Mouse (Mus musculus): ENCODE data around the gene Sytl1. TPM values are rescaled to one million over a fixed set of nuclear protein-coding genes. Genes with fewer than 3 reads are reported as not detected.

Sytl1 gene
- polyA plus RNA-seq, 1 experiment from 2014 or later, result 4.0 TPM

GRCm38 (mm10) chr4:133298516-133299365, 35.8 kb upstream of the Sytl1 start:
- Histone ChIP-seq H3K4me2 (ENCODE audit: low read depth, low read length) (no peak overlapping the region), H3K4me3 (ENCODE audit: low read length) (no peak overlapping the region), H3K36me3 (ENCODE audit: control insufficient read depth, insufficient read depth, low read length) (peaks cover 12% of the 10 kb centered on the region; the same call in 1 of the 2 replicates), H3K27ac (ENCODE audit: low read length) (peak overlapping the region; percentile 57), H3K9ac (ENCODE audit: low read depth, low read length) (0 out of 2 replicates have a peak overlapping the region, but pooled peaks have one; percentile 16), H3K27me3 (replicated peaks; ENCODE audit: control insufficient read depth, insufficient read depth, low read length) (no peaks in the 10 kb centered on the region), H3K9me3 (ENCODE audit: control insufficient read depth, low read length) (no peaks in the 10 kb centered on the region), H3K4me1 (ENCODE audit: control insufficient read depth, insufficient read depth, low read length) (peaks cover 7% of the 10 kb centered on the region)
- 52% methylated on average over 12 of the region's 12 CpGs for WGBS
- ATAC-seq, result no peak

GRCm38 (mm10) chr4:133297801-133298238, 34.9 kb upstream of the Sytl1 start:
- Histone ChIP-seq H3K4me1 (ENCODE audit: control insufficient read depth, insufficient read depth, low read length) (peaks cover 16% of the 10 kb centered on the region), H3K27ac (ENCODE audit: low read length) (peak overlapping the region; percentile 57)
- ATAC-seq, result peak; percentile 82

GRCm38 (mm10) chr4:133297360-133297759, 34.4 kb upstream of the Sytl1 start:
- H3K9ac ChIP-seq (ENCODE audit: low read depth, low read length), result no peak overlapping the region
- WGBS, result 68% methylated on average over 10 of the region's 10 CpGs
- H3K9me3 ChIP-seq (ENCODE audit: control insufficient read depth, low read length), result no peaks in the 10 kb centered on the region
- no peak overlapping the region for H3K27ac ChIP-seq (ENCODE audit: low read length)
- no peak overlapping the region for H3K4me3 ChIP-seq (ENCODE audit: low read length)
- no peak for ATAC-seq
- peaks cover 16% of the 10 kb centered on the region for H3K4me1 ChIP-seq (ENCODE audit: control insufficient read depth, insufficient read depth, low read length)
- no peak overlapping the region for H3K4me2 ChIP-seq (ENCODE audit: low read depth, low read length)
- peaks cover 12% of the 10 kb centered on the region; the same call in 1 of the 2 replicates for H3K36me3 ChIP-seq (ENCODE audit: control insufficient read depth, insufficient read depth, low read length)
- H3K27me3 ChIP-seq (replicated peaks; ENCODE audit: control insufficient read depth, insufficient read depth, low read length), result no peaks in the 10 kb centered on the region

More at GRCm38 (mm10) chr4:133297801-133298238, 34.9 kb upstream of the Sytl1 start:
- Histone ChIP-seq H3K9me3 (ENCODE audit: control insufficient read depth, low read length) (no peaks in the 10 kb centered on the region), H3K4me2 (ENCODE audit: low read depth, low read length) (no peak overlapping the region), H3K27me3 (replicated peaks; ENCODE audit: control insufficient read depth, insufficient read depth, low read length) (no peaks in the 10 kb centered on the region), H3K36me3 (ENCODE audit: control insufficient read depth, insufficient read depth, low read length) (peaks cover 12% of the 10 kb centered on the region; the same call in 1 of the 2 replicates), H3K4me3 (ENCODE audit: low read length) (no peak overlapping the region), H3K9ac (ENCODE audit: low read depth, low read length) (0 out of 2 replicates have a peak overlapping the region, but pooled peaks have one; percentile 17)
- WGBS, result under 1% methylated on average over 5 of the region's 5 CpGs

- H3K27me3 ChIP-seq (replicated peaks; ENCODE audit: control insufficient read depth, insufficient read depth, low read length), result no peaks in the 10 kb centered on the region
- ATAC-seq, result no peak
- WGBS, result 64% methylated on average over 11 of the region's 11 CpGs
Observed at GRCm38 (mm10) chr4:133294084-133294483, 31.2 kb upstream of the Sytl1 start.

GRCm38 (mm10) chr4:133292901-133293843, 30.3 kb upstream of the Sytl1 start:
- no peak overlapping the region for H3K4me2 ChIP-seq (ENCODE audit: low read depth, low read length)
- peaks cover 9% of the 10 kb centered on the region; the same call in 1 of the 2 replicates for H3K36me3 ChIP-seq (ENCODE audit: control insufficient read depth, insufficient read depth, low read length)
- 44% methylated on average over 24 of the region's 24 CpGs for WGBS
- no peaks in the 10 kb centered on the region for H3K9me3 ChIP-seq (ENCODE audit: control insufficient read depth, low read length)
- no peak overlapping the region for H3K4me3 ChIP-seq (ENCODE audit: low read length)
- no peaks in the 10 kb centered on the region for H3K27me3 ChIP-seq (replicated peaks; ENCODE audit: control insufficient read depth, insufficient read depth, low read length)
- H3K4me1 ChIP-seq (ENCODE audit: control insufficient read depth, insufficient read depth, low read length), result peaks cover 12% of the 10 kb centered on the region
- peak; percentile 38 for ATAC-seq
- no peak overlapping the region for H3K27ac ChIP-seq (ENCODE audit: low read length)
- peak overlapping the region; percentile 37 for H3K9ac ChIP-seq (ENCODE audit: low read depth, low read length)

More at GRCm38 (mm10) chr4:133294084-133294483, 31.2 kb upstream of the Sytl1 start:
- H3K27ac ChIP-seq (ENCODE audit: low read length), result no peak overlapping the region
- no peak overlapping the region for H3K4me2 ChIP-seq (ENCODE audit: low read depth, low read length)
- H3K36me3 ChIP-seq (ENCODE audit: control insufficient read depth, insufficient read depth, low read length), result peaks cover 9% of the 10 kb centered on the region; the same call in 1 of the 2 replicates
- H3K9ac ChIP-seq (ENCODE audit: low read depth, low read length), result no peak overlapping the region
- peaks cover 16% of the 10 kb centered on the region for H3K4me1 ChIP-seq (ENCODE audit: control insufficient read depth, insufficient read depth, low read length)
- no peak overlapping the region for H3K4me3 ChIP-seq (ENCODE audit: low read length)
- H3K9me3 ChIP-seq (ENCODE audit: control insufficient read depth, low read length), result no peaks in the 10 kb centered on the region

- H3K36me3 ChIP-seq (ENCODE audit: control insufficient read depth, insufficient read depth, low read length), result peaks cover 9% of the 10 kb centered on the region; the same call in 1 of the 2 replicates
- H3K9me3 ChIP-seq (ENCODE audit: control insufficient read depth, low read length), result no peaks in the 10 kb centered on the region
- H3K4me1 ChIP-seq (ENCODE audit: control insufficient read depth, insufficient read depth, low read length), result peaks cover 8% of the 10 kb centered on the region
- H3K9ac ChIP-seq (ENCODE audit: low read depth, low read length), result no peak overlapping the region
- H3K4me2 ChIP-seq (ENCODE audit: low read depth, low read length), result no peak overlapping the region
- no peak overlapping the region for H3K4me3 ChIP-seq (ENCODE audit: low read length)
- H3K27me3 ChIP-seq (replicated peaks; ENCODE audit: control insufficient read depth, insufficient read depth, low read length), result no peaks in the 10 kb centered on the region
- ATAC-seq, result no peak
- 76% methylated on average over 4 of the region's 4 CpGs for WGBS
- no peak overlapping the region for H3K27ac ChIP-seq (ENCODE audit: low read length)
Observed at GRCm38 (mm10) chr4:133292405-133292804, 29.5 kb upstream of the Sytl1 start.

GRCm38 (mm10) chr4:133291255-133291654, 28.3 kb upstream of the Sytl1 start:
- no peaks in the 10 kb centered on the region for H3K9me3 ChIP-seq (ENCODE audit: control insufficient read depth, low read length)
- H3K4me2 ChIP-seq (ENCODE audit: low read depth, low read length), result no peak overlapping the region
- peaks cover 8% of the 10 kb centered on the region; the same call in 1 of the 2 replicates for H3K36me3 ChIP-seq (ENCODE audit: control insufficient read depth, insufficient read depth, low read length)
- no peak overlapping the region for H3K9ac ChIP-seq (ENCODE audit: low read depth, low read length)
- H3K4me3 ChIP-seq (ENCODE audit: low read length), result no peak overlapping the region
- H3K27ac ChIP-seq (ENCODE audit: low read length), result no peak overlapping the region
- no peak for ATAC-seq
- peaks cover 8% of the 10 kb centered on the region for H3K4me1 ChIP-seq (ENCODE audit: control insufficient read depth, insufficient read depth, low read length)
- no peaks in the 10 kb centered on the region for H3K27me3 ChIP-seq (replicated peaks; ENCODE audit: control insufficient read depth, insufficient read depth, low read length)
- WGBS, result 93% methylated on average over 1 of the region's 1 CpGs

- no peaks in the 10 kb centered on the region for H3K9me3 ChIP-seq (ENCODE audit: control insufficient read depth, low read length)
- 80% methylated on average over 4 of the region's 4 CpGs for WGBS
Observed at GRCm38 (mm10) chr4:133286476-133287077, 23.7 kb upstream of the Sytl1 start.

More at GRCm38 (mm10) chr4:133286476-133287077, 23.7 kb upstream of the Sytl1 start:
- Histone ChIP-seq H3K4me3 (ENCODE audit: low read length) (no peak overlapping the region), H3K4me1 (ENCODE audit: control insufficient read depth, insufficient read depth, low read length) (peaks cover 8% of the 10 kb centered on the region), H3K4me2 (ENCODE audit: low read depth, low read length) (no peak overlapping the region), H3K27me3 (replicated peaks; ENCODE audit: control insufficient read depth, insufficient read depth, low read length) (no peaks in the 10 kb centered on the region), H3K9ac (ENCODE audit: low read depth, low read length) (no peak overlapping the region), H3K27ac (ENCODE audit: low read length) (no peak overlapping the region), H3K36me3 (ENCODE audit: control insufficient read depth, insufficient read depth, low read length) (no peaks in the 10 kb centered on the region)
- no peak for ATAC-seq

All from intestine, embryonic 16.5 days (tissue).